Mouse (Mus musculus): ENCODE measurements around the gene Slc15a5.

DNA sequence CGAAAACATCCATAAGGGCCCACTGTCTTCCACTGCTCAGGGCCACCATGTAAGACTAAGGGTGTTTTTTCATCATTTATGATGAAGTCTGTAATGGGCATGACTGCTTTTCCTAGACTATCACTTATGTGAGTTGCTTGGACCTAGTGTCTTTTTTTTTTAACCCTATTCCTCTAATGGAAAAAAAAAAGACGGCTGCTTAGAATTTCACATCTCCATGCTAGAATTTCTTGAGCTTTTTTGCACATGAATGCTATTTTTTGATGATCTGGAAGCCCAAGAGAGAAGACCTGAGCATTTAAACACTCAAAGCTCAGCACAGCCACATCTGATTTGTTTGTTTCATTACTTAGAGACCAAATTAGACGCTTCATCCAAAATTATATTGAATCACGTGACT lies at the start of gene Slc15a5:
- TF ChIP-seq ZNF384 (IDR thresholded peaks at IDR 0.05; ENCODE audit: low read depth, low read length) (no peak), HCFC1 (IDR thresholded peaks at IDR 0.05; ENCODE audit: borderline replicate concordance, insufficient read depth, low read length) (no peak), CHD2 (IDR thresholded peaks at IDR 0.05; ENCODE audit: low read depth, low read length) (no peak), ZC3H11A (IDR thresholded peaks at IDR 0.05; ENCODE audit: borderline replicate concordance, low read depth, low read length) (no peak), MAFK (IDR thresholded peaks at IDR 0.05; ENCODE audit: insufficient read depth, low read depth, low read length) (no peak)
